Mouse (Mus musculus) thymus, postnatal 14 days (tissue): ENCODE measurements at regions not wholly inside any gene's neighbourhood (a gene's known extent, or its start where the extent isn't known, plus 50 kb on each side); places are given as distances from the start of the nearest gene placed in this dataset.

Source experiments
- DNase-seq: peaks from one replicate; pipeline ENCODE4 v3.0.0; 2021

DNA sequence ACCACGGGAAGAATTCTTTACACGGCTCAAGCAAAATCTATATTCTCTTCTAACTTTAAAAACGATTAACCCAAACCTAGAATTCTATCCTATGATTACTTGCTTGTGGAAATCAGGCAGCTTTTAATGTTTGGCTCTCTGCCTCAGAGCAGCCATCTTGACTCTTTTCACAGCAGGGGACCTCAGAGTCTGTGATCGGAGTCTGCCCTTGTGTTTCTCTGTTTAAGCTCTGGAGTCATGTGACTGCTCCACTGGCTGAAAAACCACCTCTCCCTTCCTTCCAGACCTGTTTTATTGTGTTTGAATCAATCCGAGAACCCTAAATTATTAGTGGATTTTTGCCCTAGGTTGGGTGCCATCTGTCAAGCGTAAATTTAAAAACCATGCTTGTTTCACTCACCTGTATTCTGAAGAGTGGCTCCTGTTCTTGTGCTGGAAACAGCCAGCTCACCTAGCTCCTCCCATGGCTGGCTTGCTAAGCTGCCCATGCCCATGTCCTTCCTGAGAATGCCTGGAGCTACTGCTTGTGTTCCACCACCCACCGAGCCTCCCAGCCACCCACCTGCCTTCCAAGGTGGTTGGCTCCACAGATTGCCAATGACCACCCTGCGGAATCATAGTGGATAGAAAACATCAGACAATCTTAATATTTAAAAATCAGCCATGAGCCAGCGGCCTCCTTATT, 62.6 kb downstream of the Perp start:
- DNase-seq, result no peak

- no peak for DNase-seq
These were observed 64.5 kb downstream of the Perp start for GRCm38 (mm10) chr10:18909307-18909706.

- DNase-seq, result peak; percentile 83
These were observed 66.1 kb downstream of the Perp start for GRCm38 (mm10) chr10:18910898-18911297.

DNA sequence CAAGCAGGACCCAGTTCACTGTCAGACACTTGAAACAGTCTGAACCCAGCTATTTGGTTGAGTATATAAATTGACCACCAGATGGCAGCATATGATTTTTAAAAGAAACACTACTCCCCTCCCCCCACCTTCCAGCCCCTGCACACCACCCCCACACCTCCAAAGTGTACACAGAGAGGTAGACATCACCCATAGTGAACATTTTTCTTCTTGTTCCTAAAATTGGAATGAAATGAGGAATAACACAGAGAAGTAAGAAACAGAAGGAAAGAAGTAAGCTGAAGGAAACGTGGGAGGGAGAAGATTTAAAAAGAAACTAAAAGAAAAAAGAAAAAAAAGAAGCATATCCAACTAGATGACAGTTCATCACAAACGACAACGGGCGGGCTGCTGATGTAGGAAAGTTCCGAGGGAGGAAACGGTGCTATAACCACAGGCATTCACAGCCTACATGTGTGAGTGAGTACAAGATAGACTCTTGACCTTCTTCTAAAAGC, 72.3 kb downstream of the Perp start:
- peak; percentile 82 for DNase-seq

DNA sequence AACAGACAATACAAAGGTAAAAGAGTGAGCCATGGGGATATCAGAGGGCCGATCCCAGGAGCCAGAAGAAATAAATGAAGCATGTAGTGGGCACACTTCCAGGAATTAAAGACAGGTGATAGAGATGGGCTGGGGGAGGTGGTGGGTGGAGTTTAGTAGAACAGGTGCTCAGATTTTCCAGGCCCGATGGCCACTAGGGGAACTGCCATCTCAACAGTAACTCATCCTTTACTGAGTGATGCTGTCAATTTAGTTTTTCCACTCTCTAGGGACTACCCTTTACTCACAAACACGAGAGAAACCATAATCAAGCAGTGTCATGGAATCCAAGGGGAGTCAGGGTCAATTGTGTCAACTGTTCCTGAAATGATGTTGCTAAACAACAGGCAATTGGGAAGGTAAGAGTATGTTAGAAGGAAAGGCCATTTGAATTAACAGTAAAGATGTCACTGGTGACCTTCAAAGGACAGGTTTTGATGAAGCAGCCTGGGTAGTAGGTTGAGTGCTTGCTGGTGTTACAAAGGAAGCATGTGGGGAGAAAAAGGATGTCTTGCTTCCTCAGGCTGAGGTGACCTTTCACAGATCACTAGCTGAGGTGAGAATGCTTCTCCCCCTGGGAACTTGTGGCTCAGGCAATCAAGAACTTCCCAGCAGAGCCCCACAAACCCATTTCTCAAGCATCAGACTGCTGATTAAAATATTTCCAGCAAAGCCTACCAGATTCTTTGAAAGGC, 78.4 kb downstream of the Perp start:
- DNase-seq, result no peak

- no peak for DNase-seq
These were observed 83.0 kb downstream of the Perp start for GRCm38 (mm10) chr10:18927811-18928210.

- no peak for DNase-seq
These were observed 84.1 kb downstream of the Tnfaip3 start for GRCm38 (mm10) chr10:18931344-18931743.

DNA sequence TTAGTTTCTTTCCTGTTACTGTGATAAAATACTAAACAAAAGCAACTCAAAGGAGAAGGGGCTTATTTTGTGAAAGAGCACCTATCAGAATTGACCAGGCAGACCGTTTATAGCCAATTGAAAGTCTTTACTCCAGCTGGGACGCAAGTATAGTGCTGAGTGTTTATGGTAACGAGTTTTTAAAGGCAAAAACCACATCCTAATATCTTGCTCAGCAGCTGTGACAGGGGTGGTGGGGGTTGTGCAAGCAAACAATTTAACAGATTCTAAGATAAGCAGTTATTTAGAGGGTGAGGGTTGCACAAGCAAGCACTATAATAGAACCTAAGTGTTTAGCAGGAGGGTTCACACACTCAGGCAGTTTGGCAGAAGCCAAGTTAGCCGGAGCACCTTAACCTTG, 74.0 kb downstream of the Tnfaip3 start:
- DNase-seq, result no peak

DNA sequence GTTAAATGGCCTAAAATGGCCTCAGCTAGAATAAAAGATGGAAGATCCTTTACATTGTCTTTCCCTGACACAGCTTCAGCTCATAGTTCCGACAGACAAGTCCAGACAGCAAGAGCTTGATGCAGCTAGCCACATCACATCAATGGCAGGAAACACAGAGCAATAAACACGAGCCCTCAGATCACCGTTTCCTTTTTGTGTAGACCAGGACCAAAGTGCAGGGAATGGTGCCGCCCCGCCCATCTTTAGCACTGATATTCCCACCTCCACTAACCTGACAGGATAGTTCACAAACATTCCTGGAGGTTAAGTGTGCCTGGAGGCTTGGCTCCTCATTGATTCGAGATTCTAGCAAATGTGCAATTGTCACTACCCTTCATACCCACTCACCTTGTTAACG, 73.5 kb downstream of the Tnfaip3 start:
- DNase-seq, result no peak

- no peak for DNase-seq
These were observed 72.0 kb downstream of the Tnfaip3 start for GRCm38 (mm10) chr10:18943296-18944075.

GRCm38 (mm10) chr10:18946727-18947126, 68.7 kb downstream of the Tnfaip3 start:
- no peak for DNase-seq
